ENCODE assay signal across 31 mouse cellular contexts in the genomic region with DNA sequence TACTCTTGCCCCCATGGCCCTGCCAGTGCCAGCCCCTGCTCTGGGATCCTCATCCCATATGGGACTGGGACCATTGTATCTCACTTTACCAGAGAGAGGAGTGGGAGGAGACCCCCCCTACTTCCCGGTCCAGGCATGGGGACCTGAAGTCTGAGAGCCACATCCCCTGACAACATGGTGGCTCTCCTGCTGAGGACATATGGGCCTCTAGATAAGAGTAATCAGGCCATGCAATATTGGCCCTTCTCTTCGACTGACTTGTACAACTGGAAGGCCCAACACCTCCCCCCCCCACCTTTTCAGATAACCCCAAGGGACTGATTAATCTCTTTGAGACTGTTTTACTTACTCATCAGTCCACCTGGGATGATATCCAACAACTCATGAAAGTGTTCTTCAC. TPM values are rescaled to one million over a fixed set of nuclear protein-coding genes. Genes with fewer than 3 reads are reported as not detected.
"Had no signal": no experiment of that assay in that cellular context is flagged by ENCODE, and none has a peak within 500 bp of the region (broad histone marks: within the 10 kb centered on the region; RNA-seq: fewer than 3 reads in every experiment).

No protein-coding gene starts in this region.

- H3K27ac ChIP-seq: kidney, postnatal 0 days; limb, embryonic 10.5 days; limb, embryonic 13.5 days; macrophage; midbrain, embryonic 12.5 days; midbrain, embryonic 15.5 days; neural tube, embryonic 12.5 days; neural tube, embryonic 15.5 days; stomach, postnatal 0 days had no signal

- H3K4me3 ChIP-seq: limb, embryonic 10.5 days; limb, embryonic 13.5 days; midbrain, embryonic 12.5 days; midbrain, embryonic 15.5 days; neural tube, embryonic 12.5 days; neural tube, embryonic 15.5 days had no signal

- DNase-seq: kidney, adult 18-20 months; kidney, postnatal 25 days; layer of hippocampus, postnatal 36 days; lung, embryonic 14.5 days; right cerebral cortex, adult 18-20 months; right cerebral cortex, postnatal 14 days; right cerebral cortex, postnatal 4 days; thymus, adult 2 months; thymus, postnatal 14 days; thymus, postnatal 4 days had no signal

- ATAC-seq: inflammation-experienced regulatory T-cells, adult 6 months; intestine, embryonic 16.5 days; lung, postnatal 0 days; midbrain, embryonic 15.5 days had no signal

- H3K4me1 ChIP-seq: limb, embryonic 10.5 days; limb, embryonic 13.5 days; midbrain, embryonic 12.5 days; midbrain, embryonic 15.5 days; neural tube, embryonic 12.5 days; neural tube, embryonic 15.5 days had no signal

- H3K4me2 ChIP-seq: limb, embryonic 13.5 days; lung, embryonic 14.5 days; midbrain, embryonic 12.5 days; midbrain, embryonic 15.5 days; neural tube, embryonic 12.5 days; neural tube, embryonic 15.5 days had no signal

- H3K27me3 ChIP-seq: limb, embryonic 13.5 days; midbrain, embryonic 12.5 days; midbrain, embryonic 15.5 days; neural tube, embryonic 12.5 days; neural tube, embryonic 15.5 days had no signal

- H3K36me3 ChIP-seq: limb, embryonic 10.5 days; limb, embryonic 13.5 days; midbrain, embryonic 12.5 days; midbrain, embryonic 15.5 days; neural tube, embryonic 12.5 days; neural tube, embryonic 15.5 days had no signal

- H3K9ac ChIP-seq: limb, embryonic 13.5 days; lung, embryonic 14.5 days; midbrain, embryonic 12.5 days; midbrain, embryonic 15.5 days; neural tube, embryonic 12.5 days; neural tube, embryonic 15.5 days had no signal

- H3K9me3 ChIP-seq: neural tube, embryonic 15.5 days had no signal

RNA-seq across cellular contexts. Expression of gene 4930512M02Rik, which starts 18.4 kb away (rescaled TPM):
- total RNA-seq: layer of hippocampus, adult 8-10 months; layer of hippocampus, postnatal 10 days; layer of hippocampus, postnatal 36 days; left cerebral cortex, adult 8-10 months; left cerebral cortex, postnatal 25 days; liver, adult 2 months; megakaryocyte, adult 5-6 weeks had no signal
- polyA plus RNA-seq: inflammation-experienced regulatory T-cells, adult 6 months; intestine, embryonic 16.5 days; kidney, embryonic 14.5 days; kidney, postnatal 0 days; large intestine, adult 2 months; limb, embryonic 10.5 days; limb, embryonic 13.5 days; liver, adult 2 months; lung, embryonic 14.5 days; lung, postnatal 0 days; macrophage; midbrain, embryonic 12.5 days; midbrain, embryonic 15.5 days; neural tube, embryonic 12.5 days; neural tube, embryonic 15.5 days; stomach, embryonic 14.5 days; stomach, postnatal 0 days; thymus, adult 2 months had no signal
